Mouse (Mus musculus) left cerebral cortex, postnatal 25 days (tissue): Measurements from ENCODE around the gene Fasl. TPM values are rescaled to one million over a fixed set of nuclear protein-coding genes. Genes with fewer than 3 reads are reported as not detected.

Source experiments
- DNase-seq, 2 experiments: peaks; one replicate each; pipeline ENCODE4 v3.0.0; 2022; ENCODE audit warnings: low spot score in 2 of 2, mixed read lengths in 1 of 2
- intact Hi-C: fragments of 180-260 bp; cut with DNase I; formaldehyde crosslinking; loops from one replicate; pipeline ENCODE4 v1.15.1; 2025
- total RNA-seq, 2 experiments: library from RNA; stranded (reverse); gene quantifications; 2 replicates each; pipeline ENCODE4 v1.2.3; 2021

Gene Fasl
- total RNA-seq, 2 experiments from 2014 or later = not detected

- DNase-seq = no peak
- intact Hi-C loops = no loop called here
Measured at GRCm38 (mm10) chr1:161765932-161766331, 22.4 kb downstream of the Fasl start.

DNA sequence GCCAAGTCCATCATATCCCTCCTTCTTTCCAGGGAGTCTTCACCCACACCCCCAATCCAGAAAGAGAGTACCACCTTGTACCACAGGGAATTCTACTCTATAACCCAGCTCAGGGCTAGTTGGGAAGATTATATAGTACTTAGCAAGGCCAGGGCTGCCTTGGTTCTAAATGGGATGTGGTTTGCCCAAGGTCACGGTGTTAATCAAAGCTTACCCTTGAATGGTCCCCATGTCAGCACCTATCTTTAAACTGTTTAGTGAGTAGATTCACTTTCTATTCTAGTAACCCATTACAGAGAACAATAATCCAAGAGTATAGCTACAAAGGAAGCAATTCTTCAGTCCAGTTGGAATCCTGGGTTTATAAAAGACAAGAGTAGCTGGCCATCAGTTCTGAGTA, 23.3 kb downstream of the Fasl start:
- DNase-seq = no peak
- intact Hi-C loops = no loop called here

DNA sequence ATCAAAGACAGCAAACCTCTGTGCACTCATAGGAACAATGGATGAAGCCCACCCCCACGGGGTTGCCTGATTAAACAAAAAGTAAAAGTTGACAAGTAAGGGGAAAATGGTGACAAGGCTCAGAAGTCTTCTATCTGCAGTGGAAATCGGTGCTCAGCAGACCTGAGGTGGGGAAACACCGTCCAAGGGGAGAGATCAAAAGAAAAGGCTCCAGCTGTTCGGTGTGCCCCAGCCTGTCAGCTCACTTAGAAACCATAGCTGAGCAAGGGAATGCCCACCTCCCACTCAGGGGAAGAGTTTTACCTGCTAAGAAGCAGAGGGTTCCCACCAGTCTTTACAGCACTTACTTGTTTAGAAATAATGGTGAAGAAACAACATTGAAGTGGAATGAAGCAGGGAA, 26.7 kb downstream of the Fasl start:
- intact Hi-C loops = no loop called here
- DNase-seq = no peak

- DNase-seq = no peak
- intact Hi-C loops = loop anchor here (10.0 kb wide), 1 partner anchor 578 kb away; no protein-coding TSS in a partner anchor
Measured at GRCm38 (mm10) chr1:161756547-161756946, 31.7 kb downstream of the Fasl start.

- intact Hi-C loops = loop anchor here (10.0 kb wide), 1 partner anchor 583 kb away; no protein-coding TSS in a partner anchor
- DNase-seq = no peak
Measured at GRCm38 (mm10) chr1:161751311-161751710, 37.0 kb downstream of the Fasl start.

GRCm38 (mm10) chr1:161750471-161751041, 37.7 kb downstream of the Fasl start:
- intact Hi-C loops = loop anchor here (10.0 kb wide), 1 partner anchor 584 kb away; no protein-coding TSS in a partner anchor
- DNase-seq = no peak

DNA sequence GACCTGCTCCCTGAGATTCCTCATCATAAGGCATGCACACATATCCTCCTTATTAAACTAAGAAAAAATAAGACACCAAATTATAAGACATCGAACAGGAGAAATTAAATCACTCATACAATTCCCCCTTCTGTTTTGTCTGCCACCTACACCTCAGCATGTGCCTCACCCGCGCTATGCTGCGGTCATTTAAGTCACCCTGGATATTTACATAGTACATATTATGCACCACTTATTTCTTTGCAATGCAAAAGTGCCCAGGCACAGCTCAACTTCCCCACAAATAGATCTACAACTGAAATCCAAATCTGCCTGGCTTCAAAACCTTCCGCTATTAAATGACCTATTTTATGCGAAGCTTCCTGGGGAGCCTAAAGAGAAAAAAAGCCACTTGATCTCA, 39.6 kb downstream of the Fasl start:
- DNase-seq = no peak
- intact Hi-C loops = loop anchor here (2.0 kb wide), 1 partner anchor 214 kb away; no protein-coding TSS in a partner anchor

DNA sequence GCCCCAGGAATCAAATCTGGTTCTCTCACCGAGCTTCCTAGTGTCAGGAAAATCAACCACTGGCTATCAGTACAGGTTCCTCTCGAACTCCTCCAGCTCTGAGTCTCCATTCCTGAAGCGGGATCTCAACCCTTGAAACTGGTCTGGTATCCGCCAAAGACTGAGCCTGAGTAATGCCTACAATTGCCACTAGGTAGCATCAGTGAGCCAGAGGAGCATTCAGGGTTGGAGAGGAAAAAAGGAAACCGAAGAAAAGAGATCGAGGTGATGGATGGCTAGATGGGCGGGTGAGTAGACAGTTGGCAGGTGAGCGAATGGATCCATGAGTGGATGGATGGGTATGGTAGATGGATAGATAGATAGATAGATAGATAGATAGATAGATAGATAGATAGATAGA, 40.2 kb downstream of the Fasl start:
- peak; percentile 35 to 41 for DNase-seq
- intact Hi-C loops = loop anchor here (2.0 kb wide), 1 partner anchor 215 kb away; no protein-coding TSS in a partner anchor

GRCm38 (mm10) chr1:161746542-161747302, 41.6 kb downstream of the Fasl start:
- intact Hi-C loops = no loop called here
- no peak for DNase-seq

- intact Hi-C loops = no loop called here
Measured at GRCm38 (mm10) chr1:161744855-161745254, 43.4 kb downstream of the Fasl start.

DNA sequence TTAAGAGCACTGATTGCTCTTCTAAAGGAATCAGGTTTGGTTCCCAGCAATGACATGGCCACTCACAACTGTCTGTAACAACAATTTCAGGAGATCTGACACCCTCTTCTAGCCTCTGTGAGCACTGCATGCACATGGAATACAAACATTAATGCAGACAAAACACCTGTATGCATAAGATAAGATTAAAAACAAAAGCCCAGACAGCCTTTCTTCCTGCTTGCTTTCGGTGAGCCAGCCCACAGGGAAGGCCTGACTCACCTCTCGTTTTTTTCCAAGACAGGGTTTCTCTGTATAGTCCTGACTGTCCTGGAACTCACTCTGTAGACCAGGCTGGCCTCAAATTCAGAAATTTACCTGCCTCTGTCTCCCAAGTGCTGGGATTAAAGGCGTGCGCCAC, 44.1 kb downstream of the Fasl start:
- no peak for DNase-seq
- intact Hi-C loops = no loop called here

More at GRCm38 (mm10) chr1:161744855-161745254, 43.4 kb downstream of the Fasl start:
- no peak for DNase-seq

DNA sequence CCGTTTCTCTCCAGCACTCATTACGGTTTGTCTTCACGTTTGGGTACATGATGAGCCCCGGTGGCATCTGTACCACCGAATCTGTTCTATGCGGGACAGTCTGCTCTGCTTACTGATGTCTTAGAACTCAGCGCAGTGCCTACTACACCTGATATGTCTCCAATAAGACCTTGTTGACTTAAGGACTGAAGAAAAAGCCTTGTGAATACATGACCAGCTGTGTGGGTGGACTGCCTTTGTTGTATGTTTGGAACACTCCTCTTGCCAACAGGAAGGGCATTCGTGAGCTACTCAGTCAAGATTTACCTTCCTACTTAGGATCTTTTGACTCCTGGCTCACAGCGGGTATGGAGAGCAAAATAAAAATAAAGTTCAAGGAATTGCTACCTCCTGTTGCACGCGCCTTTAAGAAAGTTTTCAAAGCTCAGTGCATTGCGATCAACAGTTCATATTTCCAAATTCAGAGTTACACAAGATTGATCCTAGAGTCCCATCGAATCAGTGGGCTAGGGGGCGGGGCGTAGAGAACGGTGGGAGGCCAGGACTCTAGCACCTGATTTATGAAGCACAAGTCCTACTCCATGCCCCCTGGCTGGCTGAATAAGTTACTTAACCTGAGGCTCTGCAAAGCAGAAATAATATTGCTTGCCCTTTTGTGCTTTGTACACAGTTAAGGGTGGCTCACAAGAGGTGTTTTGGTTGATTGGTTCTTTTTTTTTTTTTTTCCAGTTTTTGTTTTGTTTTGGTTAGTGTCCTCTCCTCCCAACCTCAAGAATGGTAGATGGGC, 45.6 kb downstream of the Fasl start:
- intact Hi-C loops = no loop called here
- no peak for DNase-seq

DNA sequence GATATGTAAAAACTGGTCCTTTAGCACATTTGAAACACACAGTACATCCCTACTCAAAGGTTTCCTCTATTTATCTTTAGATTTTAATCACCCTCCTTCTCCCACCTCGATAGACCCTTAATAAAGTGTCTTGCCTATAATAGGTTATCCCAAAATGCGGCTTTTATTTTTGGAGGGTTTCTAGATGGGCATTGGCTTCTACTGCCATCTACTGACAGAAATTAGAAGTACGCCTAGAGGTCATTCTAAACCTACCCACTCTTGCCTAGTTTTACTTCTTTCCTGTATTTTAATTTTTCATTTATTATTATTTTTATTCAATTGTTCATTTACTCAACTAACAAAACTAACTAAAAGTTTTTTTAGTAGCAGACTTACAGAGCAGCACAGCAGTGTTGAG, 51.4 kb downstream of the Fasl start:
- peak; percentile 27 to 37 for DNase-seq
- intact Hi-C loops = loop anchor here (2.0 to 10.0 kb wide), 2 partner anchors 338 to 522 kb away; no protein-coding TSS in a partner anchor

- intact Hi-C loops = loop anchor here (2.0 to 10.0 kb wide), 2 partner anchors 337 to 521 kb away; no protein-coding TSS in a partner anchor
- no peak for DNase-seq
Measured at GRCm38 (mm10) chr1:161736255-161736654, 52.0 kb downstream of the Fasl start.

DNA sequence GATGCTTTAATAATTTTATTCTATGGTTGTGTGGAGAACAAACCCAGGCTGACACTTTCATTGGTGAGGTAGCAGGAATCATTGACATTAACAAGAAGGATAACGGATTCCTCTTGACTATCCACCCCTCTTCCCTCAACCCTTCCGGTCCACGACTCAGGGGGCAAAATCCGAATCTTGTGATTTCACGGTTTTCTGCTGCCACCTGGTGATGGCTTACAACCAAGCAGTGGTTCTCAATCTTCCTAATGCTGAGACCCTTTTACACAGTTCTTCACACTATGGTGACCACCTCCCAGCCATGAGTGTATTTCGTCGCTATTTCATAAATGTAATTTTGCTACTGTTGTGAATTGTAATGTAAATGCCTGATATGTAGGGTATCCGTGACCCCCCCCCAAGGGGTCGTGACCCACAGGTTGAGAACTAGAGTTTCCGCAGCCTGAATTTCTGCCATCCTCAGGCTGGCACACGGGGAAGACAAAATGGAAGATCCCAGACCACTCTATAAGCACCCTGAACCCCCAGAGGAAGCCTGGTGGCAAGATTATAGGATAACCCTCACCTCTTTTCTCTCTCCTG, 52.7 kb downstream of the Fasl start:
- no peak for DNase-seq

GRCm38 (mm10) chr1:161734741-161735211, 53.5 kb downstream of the Fasl start:
- intact Hi-C loops = loop anchor here (10.0 kb wide), 1 partner anchor 520 kb away; no protein-coding TSS in a partner anchor
- no peak for DNase-seq

More for the DNA sequence above, 52.7 kb downstream of the Fasl start:
- intact Hi-C loops = loop anchor here (2.0 to 10.0 kb wide), 2 partner anchors 337 to 521 kb away; no protein-coding TSS in a partner anchor

GRCm38 (mm10) chr1:161734314-161734713, 54.0 kb downstream of the Fasl start:
- DNase-seq = no peak
- intact Hi-C loops = loop anchor here (10.0 kb wide), 1 partner anchor 520 kb away; no protein-coding TSS in a partner anchor
